Mouse (Mus musculus) B cell, adult 62 days (primary cell): Measurements from ENCODE around the gene Olfr117. TPM values are rescaled to one million over a fixed set of nuclear protein-coding genes. Genes with fewer than 3 reads are reported as not detected.

ENCODE experiments used
- total RNA-seq: library from RNA; stranded (reverse); gene quantifications from 4 replicates; pipeline ENCODE4 v1.2.4, GENCODE M21; 2023

Olfr117 gene
- not detected in 4 replicates for total RNA-seq

GRCm38 (mm10) chr17:37663682-37664081 is at the start of gene Olfr117:
Gene Olfr117, minus strand, starts transcription at chr17:37663782.

DNA sequence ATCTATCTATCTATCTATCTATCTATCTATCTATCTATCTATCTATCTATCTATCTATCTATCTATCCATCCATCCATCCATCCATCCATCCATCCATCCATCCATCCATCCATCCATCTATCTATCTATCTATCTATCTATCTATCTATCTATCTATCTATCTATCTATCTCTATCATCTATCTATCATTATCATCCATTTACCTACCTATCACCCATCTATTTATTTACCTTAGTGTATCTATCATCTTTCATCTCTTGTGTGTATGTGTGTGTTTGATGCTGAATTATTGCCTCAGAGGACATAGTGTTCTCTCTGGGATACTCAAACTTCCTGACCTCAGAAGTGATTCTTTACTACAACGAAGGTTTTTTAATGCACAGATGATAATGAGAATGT is 32.7 kb upstream of the Olfr117 start, which contains the start of gene Olfr119:
Olfr119 (plus strand) TSS at position 301 of the 400 bp plus-strand sequence.

GRCm38 (mm10) chr17:37666688-37667087 is 3.1 kb upstream of the Olfr117 start, which contains the start of gene Olfr118:
Gene Olfr118, plus strand, starts transcription at chr17:37666988.

DNA sequence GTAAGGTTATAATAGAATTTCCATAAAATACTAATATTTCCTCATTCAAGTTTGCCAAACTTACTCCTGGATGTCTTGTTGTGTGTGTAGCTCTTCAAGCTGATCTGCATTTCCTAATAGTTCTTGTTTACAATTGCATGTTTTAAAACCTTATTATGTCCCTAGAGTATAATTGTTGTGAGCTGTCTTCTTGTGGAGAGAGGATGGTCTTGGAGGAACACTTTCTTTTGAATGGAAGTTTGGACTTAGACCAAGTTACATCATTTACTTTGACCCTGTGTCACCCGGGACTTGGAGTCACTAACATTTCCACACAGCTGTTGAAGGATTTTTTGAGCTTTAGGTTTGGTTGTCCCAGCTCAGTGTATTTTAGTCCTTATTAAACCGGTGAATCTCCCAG is 36.6 kb downstream of the Olfr117 start, which contains the start of the genes Olfr115 and Olfr116:
Olfr115 (minus strand) TSS at position 101 of the 400 bp plus-strand sequence.
Olfr116 (minus strand) TSS at position 191 of the 400 bp plus-strand sequence.

Other genes starting within 250 kb of the Olfr117 start
- not detected in 4 replicates for gene Olfr108, start 218.3 kb downstream of the Olfr117 start, total RNA-seq
- gene Olfr109, start 204.9 kb downstream of the Olfr117 start, total RNA-seq, result not detected in 4 replicates
- not detected in 4 replicates for gene H2-M2, start 180.2 kb downstream of the Olfr117 start, total RNA-seq
- gene Olfr110, start 171.3 kb downstream of the Olfr117 start, total RNA-seq, result not detected in 4 replicates
- not detected in 4 replicates for gene Olfr111, start 155.8 kb downstream of the Olfr117 start, total RNA-seq
- not detected in 4 replicates for gene Olfr112, start 94.3 kb downstream of the Olfr117 start, total RNA-seq
- gene Olfr113, start 86.1 kb downstream of the Olfr117 start, total RNA-seq, result not detected in 4 replicates
- not detected in 4 replicates for gene Olfr114, start 71.0 kb downstream of the Olfr117 start, total RNA-seq
- gene Olfr115, start 36.7 kb downstream of the Olfr117 start, total RNA-seq, result not detected in 4 replicates
- gene Olfr116, start 36.6 kb downstream of the Olfr117 start, total RNA-seq, result not detected in 4 replicates
- gene Olfr118, start 3.2 kb upstream of the Olfr117 start, total RNA-seq, result not detected in 4 replicates
- gene Olfr119, start 32.8 kb upstream of the Olfr117 start, total RNA-seq, result not detected in 4 replicates
- gene Olfr120, start 58.0 kb upstream of the Olfr117 start, total RNA-seq, result not detected in 4 replicates
- not detected in 4 replicates for gene Olfr121, start 85.1 kb upstream of the Olfr117 start, total RNA-seq
- not detected in 4 replicates for gene Olfr122, start 104.8 kb upstream of the Olfr117 start, total RNA-seq
- not detected in 4 replicates for gene Olfr123, start 129.7 kb upstream of the Olfr117 start, total RNA-seq
- gene Olfr124, start 136.1 kb upstream of the Olfr117 start, total RNA-seq, result not detected in 4 replicates
- gene Olfr125, start 169.2 kb upstream of the Olfr117 start, total RNA-seq, result not detected in 4 replicates
- gene Olfr126, start 183.7 kb upstream of the Olfr117 start, total RNA-seq, result not detected in 4 replicates
- gene Olfr127, start 236.7 kb upstream of the Olfr117 start, total RNA-seq, result not detected in 4 replicates